Mouse (Mus musculus): ENCODE measurements around the gene Trim11. TPM values are rescaled to one million over a fixed set of nuclear protein-coding genes. Genes with fewer than 3 reads are reported as not detected.
"Not testable (repeated sequence)": the region's sequence is repeated elsewhere in the genome, so short reads cannot be mapped to it uniquely, and the experiment has no call there.

Trim11 gene
- polyA plus RNA-seq, 1 experiment from 2014 or later: 19.2 TPM

DNA sequence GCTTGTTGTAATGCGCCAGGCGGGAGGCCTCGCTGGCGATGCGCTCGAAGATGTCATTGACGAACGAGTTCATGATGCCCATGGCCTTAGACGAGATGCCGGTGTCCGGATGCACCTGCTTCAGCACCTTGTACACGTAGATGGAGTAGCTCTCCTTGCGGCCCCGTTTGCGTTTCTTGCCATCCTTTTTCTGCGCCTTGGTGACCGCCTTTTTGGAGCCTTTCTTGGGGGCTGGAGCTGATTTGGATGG lies 23.8 kb upstream of the Trim11 start:
- Histone ChIP-seq H3K4me1 (ENCODE audit: control insufficient read depth, insufficient read depth, low read length) (peaks cover 23% of the 10 kb centered on the region), H3K27ac (replicated peaks; ENCODE audit: low read depth, low read length) (peak overlapping the region; percentile 94), H3K4me3 (ENCODE audit: low read depth, low read length) (peak overlapping the region; percentile 79), H3K9ac (ENCODE audit: low read depth, low read length) (peak overlapping the region; percentile 80), H3K27me3 (replicated peaks; ENCODE audit: control insufficient read depth, insufficient read depth, low read length) (peaks cover 12% of the 10 kb centered on the region), H3K36me3 (ENCODE audit: control insufficient read depth, insufficient read depth, low read length) (0 out of 2 replicates have a peak, but pooled peaks cover 11% of the 10 kb centered on the region), H3K4me2 (ENCODE audit: low read depth, low read length) (peak overlapping the region; percentile 96)
- peak; percentile 9 for ATAC-seq (ENCODE audit: low read depth)
- WGBS: 0% methylated on average over 11 of the region's 17 CpGs
- DNase-seq (ENCODE audit: low spot score); H3K9me3 ChIP-seq (ENCODE audit: control insufficient read depth, low read length): not testable (repeated sequence)

DNA sequence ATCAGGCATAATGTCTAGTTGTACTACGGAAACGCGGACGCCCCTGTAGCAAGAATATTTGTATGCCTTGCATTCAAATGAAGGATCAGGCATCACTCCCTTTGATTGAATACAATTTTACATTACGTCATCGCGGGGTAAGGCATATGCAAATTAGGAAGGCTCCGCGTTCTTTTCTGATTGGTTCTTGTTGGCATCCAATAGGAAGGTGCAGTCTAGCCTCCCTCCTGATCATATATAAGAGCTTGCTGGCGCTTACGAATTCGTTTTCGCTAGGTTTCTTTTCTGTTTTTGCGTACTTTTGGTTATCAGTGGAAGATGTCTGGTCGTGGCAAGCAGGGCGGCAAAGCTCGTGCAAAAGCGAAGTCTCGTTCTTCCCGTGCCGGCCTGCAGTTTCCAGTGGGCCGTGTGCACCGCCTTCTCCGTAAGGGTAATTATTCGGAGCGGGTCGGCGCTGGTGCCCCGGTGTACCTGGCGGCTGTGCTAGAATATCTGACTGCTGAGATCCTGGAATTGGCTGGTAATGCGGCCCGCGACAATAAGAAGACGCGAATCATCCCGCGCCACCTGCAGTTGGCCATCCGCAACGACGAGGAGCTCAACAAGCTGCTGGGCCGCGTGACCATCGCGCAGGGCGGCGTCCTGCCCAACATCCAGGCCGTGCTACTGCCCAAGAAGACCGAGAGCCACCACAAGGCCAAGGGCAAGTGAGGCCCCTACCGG lies 23.3 kb upstream of the Trim11 start, which contains the start of the genes Hist3h2a and Trim17:
TSS of gene Hist3h2a (plus strand) at position 266 of the 723 bp plus-strand sequence.
TSS of gene Trim17 (plus strand) at position 266 of the 723 bp plus-strand sequence.
- no peaks in the 10 kb centered on the region for H3K9me3 ChIP-seq (ENCODE audit: control insufficient read depth, low read length)
- peak; percentile 100 for DNase-seq (ENCODE audit: low spot score)
- peaks cover 27% of the 10 kb centered on the region for H3K4me1 ChIP-seq (ENCODE audit: control insufficient read depth, insufficient read depth, low read length)
- peak within 1 kb of the TSS; percentile 79 for H3K4me3 ChIP-seq (ENCODE audit: low read depth, low read length)
- 0 out of 2 replicates have a peak, but pooled peaks cover 11% of the 10 kb centered on the region for H3K36me3 ChIP-seq (ENCODE audit: control insufficient read depth, insufficient read depth, low read length)
- peak within 1 kb of the TSS; percentile 96 for H3K4me2 ChIP-seq (ENCODE audit: low read depth, low read length)
- peak within 1 kb of the TSS; percentile 97 for H3K27ac ChIP-seq (replicated peaks; ENCODE audit: low read depth, low read length)
- peak within 1 kb of the TSS; percentile 94 for H3K9ac ChIP-seq (ENCODE audit: low read depth, low read length)
- ATAC-seq (ENCODE audit: low read depth): peak; percentile 90
- H3K27me3 ChIP-seq (replicated peaks; ENCODE audit: control insufficient read depth, insufficient read depth, low read length): peaks cover 12% of the 10 kb centered on the region
- WGBS: under 1% methylated on average over 47 of the region's 49 CpGs

DNA sequence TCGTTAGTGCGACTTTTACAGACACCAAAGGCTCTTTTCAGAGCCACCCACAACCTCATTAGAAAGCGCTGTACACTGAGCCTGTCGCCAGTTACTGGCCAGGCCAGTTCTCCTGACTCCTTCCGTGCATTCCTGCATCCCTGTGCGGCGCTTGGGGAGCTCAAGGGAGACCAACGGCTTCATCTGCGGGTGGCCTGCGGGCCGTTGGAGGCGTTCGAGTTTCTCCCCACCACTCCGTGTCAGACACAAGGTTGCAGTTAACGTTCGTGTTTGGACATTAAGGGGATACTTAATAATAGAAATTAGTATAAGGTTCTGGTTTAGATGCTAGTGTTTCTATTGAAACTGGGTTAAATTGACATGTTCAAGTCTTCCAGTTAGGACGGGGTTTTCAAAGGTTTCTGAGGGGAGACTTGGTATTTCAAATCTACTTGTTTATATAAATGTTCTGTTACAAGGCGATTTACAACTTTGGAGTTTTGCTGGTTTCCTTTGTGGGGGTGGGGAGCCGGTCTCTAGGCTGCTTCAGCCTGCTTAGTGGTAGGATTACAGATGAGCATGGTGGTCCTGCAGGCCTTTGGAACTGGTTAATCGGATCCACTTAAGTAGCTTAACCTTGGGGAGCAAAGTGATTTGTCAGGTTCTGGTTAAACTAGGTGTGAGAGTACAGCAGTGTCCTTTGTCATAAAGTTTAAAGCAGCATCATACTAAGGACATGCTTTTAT lies 22.6 kb upstream of the Trim11 start:
- DNase-seq (ENCODE audit: low spot score): peak; percentile 55
- WGBS: under 1% methylated on average over 20 of the region's 20 CpGs
- peak; percentile 30 for ATAC-seq (ENCODE audit: low read depth)
- Histone ChIP-seq H3K4me2 (ENCODE audit: low read depth, low read length) (peak overlapping the region; percentile 96), H3K9ac (ENCODE audit: low read depth, low read length) (peak overlapping the region; percentile 94), H3K4me1 (ENCODE audit: control insufficient read depth, insufficient read depth, low read length) (peaks cover 27% of the 10 kb centered on the region), H3K4me3 (ENCODE audit: low read depth, low read length) (peak overlapping the region; percentile 79), H3K27me3 (replicated peaks; ENCODE audit: control insufficient read depth, insufficient read depth, low read length) (peaks cover 8% of the 10 kb centered on the region), H3K9me3 (ENCODE audit: control insufficient read depth, low read length) (no peaks in the 10 kb centered on the region), H3K36me3 (ENCODE audit: control insufficient read depth, insufficient read depth, low read length) (0 out of 2 replicates have a peak, but pooled peaks cover 11% of the 10 kb centered on the region), H3K27ac (replicated peaks; ENCODE audit: low read depth, low read length) (peak overlapping the region; percentile 97)

DNA sequence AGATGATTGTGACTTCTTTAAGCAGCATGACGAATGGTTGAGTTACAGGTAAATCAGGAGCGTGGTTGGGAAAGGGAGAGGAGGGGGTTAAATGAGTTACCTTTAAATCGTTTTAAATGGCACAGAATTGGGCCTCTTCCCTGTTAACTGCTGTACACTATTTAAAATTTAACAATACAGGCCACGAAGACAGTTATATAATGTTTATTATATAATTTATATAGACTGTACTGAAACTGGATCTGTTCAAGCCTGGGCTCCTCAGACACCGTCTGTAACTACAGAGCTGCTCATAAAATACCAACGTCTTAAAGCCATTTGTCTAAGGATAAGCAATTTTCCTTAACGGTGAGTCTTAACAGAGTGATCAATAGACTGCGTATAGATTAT lies 22.0 kb upstream of the Trim11 start:
- H3K9ac ChIP-seq (ENCODE audit: low read depth, low read length): peak overlapping the region; percentile 94
- 0 out of 2 replicates have a peak, but pooled peaks cover 11% of the 10 kb centered on the region for H3K36me3 ChIP-seq (ENCODE audit: control insufficient read depth, insufficient read depth, low read length)
- H3K4me3 ChIP-seq (ENCODE audit: low read depth, low read length): peak overlapping the region; percentile 79
- peak overlapping the region; percentile 96 for H3K4me2 ChIP-seq (ENCODE audit: low read depth, low read length)
- DNase-seq (ENCODE audit: low spot score): no peak
- no peaks in the 10 kb centered on the region for H3K9me3 ChIP-seq (ENCODE audit: control insufficient read depth, low read length)
- H3K4me1 ChIP-seq (ENCODE audit: control insufficient read depth, insufficient read depth, low read length): peaks cover 27% of the 10 kb centered on the region
- H3K27me3 ChIP-seq (replicated peaks; ENCODE audit: control insufficient read depth, insufficient read depth, low read length): peaks cover 3% of the 10 kb centered on the region; the same call in 1 of the 2 replicates
- H3K27ac ChIP-seq (replicated peaks; ENCODE audit: low read depth, low read length): peak overlapping the region; percentile 97
- 24% methylated on average over 8 of the region's 8 CpGs for WGBS
- ATAC-seq (ENCODE audit: low read depth): no peak

DNA sequence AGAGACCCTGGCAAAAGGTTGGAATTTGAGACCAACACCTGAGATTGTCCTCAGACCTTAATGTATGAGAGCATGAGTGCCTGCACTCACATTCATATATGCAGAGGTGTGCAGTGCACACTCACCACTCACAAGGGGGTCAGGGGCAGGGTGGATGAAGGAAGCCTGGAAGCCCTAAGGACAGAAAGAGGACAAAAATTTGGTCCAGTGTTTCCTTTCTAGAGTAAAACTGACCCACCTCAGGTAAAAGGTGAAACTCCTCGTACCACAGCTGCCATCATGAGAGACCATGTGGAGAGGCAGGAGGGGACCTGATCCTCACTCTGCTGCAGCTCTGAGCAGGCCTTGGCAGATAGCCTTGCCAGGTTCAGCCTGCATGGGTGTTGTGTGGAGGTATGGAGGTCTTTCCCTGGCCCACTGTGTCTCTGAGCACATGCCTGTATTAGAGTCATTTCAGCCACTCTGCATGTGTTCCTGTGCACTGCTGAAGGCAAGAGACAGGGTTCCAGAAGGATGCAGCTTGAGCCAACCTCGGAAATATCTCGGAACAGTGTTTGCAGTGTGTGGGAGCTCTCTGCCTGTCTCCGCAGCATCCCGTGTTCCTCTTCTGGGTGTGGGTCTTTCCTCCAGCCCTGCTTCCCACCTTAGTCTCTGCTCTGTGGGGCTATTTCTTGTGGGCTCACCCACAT lies 20.5 kb upstream of the Trim11 start:
- 78% methylated on average over 5 of the region's 5 CpGs for WGBS
- ATAC-seq (ENCODE audit: low read depth) (no peak), DNase-seq (ENCODE audit: low spot score) (no peak)
- Histone ChIP-seq H3K4me3 (ENCODE audit: low read depth, low read length) (peak overlapping the region; percentile 79), H3K36me3 (ENCODE audit: control insufficient read depth, insufficient read depth, low read length) (0 out of 2 replicates have a peak, but pooled peaks cover 11% of the 10 kb centered on the region), H3K9me3 (ENCODE audit: control insufficient read depth, low read length) (peaks cover 5% of the 10 kb centered on the region; the same call in 1 of the 2 replicates), H3K27me3 (replicated peaks; ENCODE audit: control insufficient read depth, insufficient read depth, low read length) (peaks cover 13% of the 10 kb centered on the region; the same call in 1 of the 2 replicates), H3K4me1 (ENCODE audit: control insufficient read depth, insufficient read depth, low read length) (peaks cover 27% of the 10 kb centered on the region), H3K9ac (ENCODE audit: low read depth, low read length) (peak overlapping the region; percentile 94), H3K27ac (replicated peaks; ENCODE audit: low read depth, low read length) (no peak overlapping the region), H3K4me2 (ENCODE audit: low read depth, low read length) (peak overlapping the region; percentile 96)

DNA sequence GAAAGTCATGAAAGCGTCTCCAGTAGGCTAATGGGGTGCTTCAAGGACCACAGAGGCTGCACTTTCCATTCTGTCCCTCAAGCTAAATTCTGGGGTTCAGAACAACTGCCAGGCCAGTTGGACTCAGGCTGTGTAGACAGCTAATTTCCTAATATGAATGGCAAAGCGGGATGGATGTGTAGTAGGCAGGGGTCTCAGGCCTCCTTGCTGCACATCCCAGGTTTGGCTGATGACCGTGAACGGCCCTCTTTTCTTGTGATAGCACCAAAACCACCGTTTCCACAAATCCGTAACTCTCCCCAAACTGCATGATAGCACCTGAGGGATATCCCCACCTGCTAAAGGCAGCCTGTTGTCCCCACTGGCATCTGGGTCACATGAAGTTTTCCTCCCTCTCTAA lies 19.4 kb upstream of the Trim11 start:
- Histone ChIP-seq H3K9me3 (ENCODE audit: control insufficient read depth, low read length) (peaks cover 5% of the 10 kb centered on the region; the same call in 1 of the 2 replicates), H3K4me3 (ENCODE audit: low read depth, low read length) (no peak overlapping the region), H3K9ac (ENCODE audit: low read depth, low read length) (no peak overlapping the region), H3K27me3 (replicated peaks; ENCODE audit: control insufficient read depth, insufficient read depth, low read length) (peaks cover 13% of the 10 kb centered on the region; the same call in 1 of the 2 replicates), H3K4me1 (ENCODE audit: control insufficient read depth, insufficient read depth, low read length) (peaks cover 25% of the 10 kb centered on the region), H3K27ac (replicated peaks; ENCODE audit: low read depth, low read length) (no peak overlapping the region), H3K36me3 (ENCODE audit: control insufficient read depth, insufficient read depth, low read length) (0 out of 2 replicates have a peak, but pooled peaks cover 11% of the 10 kb centered on the region), H3K4me2 (ENCODE audit: low read depth, low read length) (no peak overlapping the region)
- DNase-seq (ENCODE audit: low spot score) (no peak), ATAC-seq (ENCODE audit: low read depth) (no peak)
- 86% methylated on average over 6 of the region's 6 CpGs for WGBS

DNA sequence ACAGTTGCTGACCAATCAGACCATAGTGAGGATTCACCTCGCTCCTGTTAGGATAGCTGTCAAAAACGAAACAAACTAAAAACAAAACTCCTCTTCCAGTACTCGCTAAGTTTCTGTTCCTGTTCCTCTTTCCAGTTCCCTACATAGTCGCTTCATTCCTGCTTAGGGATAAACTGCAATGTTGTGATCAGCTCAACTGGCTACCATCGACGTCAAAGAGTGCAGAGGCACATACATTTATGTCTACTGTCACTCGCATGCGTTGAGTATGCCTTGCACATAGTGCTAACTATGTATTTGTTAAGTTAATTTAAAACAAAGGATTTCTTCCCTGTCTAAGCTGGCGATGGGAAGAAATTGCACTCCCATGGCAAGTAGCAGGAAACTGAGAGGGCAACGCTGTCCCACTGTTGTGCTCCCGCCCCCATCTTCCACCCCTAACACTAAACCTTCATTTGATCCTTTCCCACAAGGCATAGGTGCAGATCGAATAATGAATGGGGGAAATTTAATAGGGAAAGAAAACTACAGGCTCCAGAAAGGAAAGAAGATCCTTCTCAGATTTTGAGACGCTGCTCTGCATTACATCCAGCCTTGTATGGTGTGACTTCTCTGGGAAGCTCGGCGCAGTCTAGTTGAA lies 18.6 kb upstream of the Trim11 start:
- Histone ChIP-seq H3K27ac (replicated peaks; ENCODE audit: low read depth, low read length) (peak overlapping the region; percentile 25; the same call in 1 of the 2 replicates), H3K9ac (ENCODE audit: low read depth, low read length) (peak overlapping the region; percentile 56), H3K36me3 (ENCODE audit: control insufficient read depth, insufficient read depth, low read length) (0 out of 2 replicates have a peak, but pooled peaks cover 11% of the 10 kb centered on the region), H3K4me2 (ENCODE audit: low read depth, low read length) (peak overlapping the region; percentile 93), H3K4me1 (ENCODE audit: control insufficient read depth, insufficient read depth, low read length) (peaks cover 25% of the 10 kb centered on the region), H3K4me3 (ENCODE audit: low read depth, low read length) (peak overlapping the region; percentile 50), H3K27me3 (replicated peaks; ENCODE audit: control insufficient read depth, insufficient read depth, low read length) (peaks cover 13% of the 10 kb centered on the region; the same call in 1 of the 2 replicates), H3K9me3 (ENCODE audit: control insufficient read depth, low read length) (peaks cover 5% of the 10 kb centered on the region; the same call in 1 of the 2 replicates)
- DNase-seq (ENCODE audit: low spot score) (no peak), ATAC-seq (ENCODE audit: low read depth) (no peak)
- 30% methylated on average over 15 of the region's 15 CpGs for WGBS

All from embryonic facial prominence, embryonic 14.5 days (tissue).